Mouse (Mus musculus) large intestine, adult 2 months (tissue): Measurements from ENCODE around the gene Tmprss6. TPM values are rescaled to one million over a fixed set of nuclear protein-coding genes. Genes with fewer than 3 reads are reported as not detected.
A peak's percentile ranks its signal among the peaks of the same experiment; 100 is the strongest.

Experiments used
- DNase-seq: peaks from one replicate; pipeline ENCODE4 v3.0.0-alpha.2; 2012; ENCODE audit warnings: low read depth, low spot score
- WGBS: fragments of 180-500 bp; shearing (Covaris S2); methylation state at CpG from one replicate; pipeline ENCODE4 v1.1.7; 2018; 5-methylcytosine and 5-hydroxymethylcytosine counted together
- polyA plus RNA-seq: library from polyadenylated mRNA; depleted of rRNA; stranded (reverse); fragments of >200 nt; gene quantifications from 2 replicates; pipeline ENCODE4 v1.2.3, GENCODE M21; 2012

Tmprss6 gene
- polyA plus RNA-seq, 1 experiment = 0.20 TPM

GRCm38 (mm10) chr15:78450419-78450768, 18.0 kb downstream of the Tmprss6 start:
- 88% methylated on average over 6 of the region's 6 CpGs for WGBS
- DNase-seq = no peak

GRCm38 (mm10) chr15:78449694-78450418, 18.6 kb downstream of the Tmprss6 start:
- DNase-seq = no peak
- 16% methylated on average over 7 of the region's 7 CpGs for WGBS

GRCm38 (mm10) chr15:78449131-78449530, 19.3 kb downstream of the Tmprss6 start:
- WGBS = 75% methylated on average over 6 of the region's 6 CpGs

GRCm38 (mm10) chr15:78447746-78448535, 20.5 kb downstream of the Tmprss6 start:
- WGBS = under 1% methylated on average over 22 of the region's 22 CpGs
- DNase-seq = peak; percentile 92

More at GRCm38 (mm10) chr15:78449131-78449530, 19.3 kb downstream of the Tmprss6 start:
- no peak for DNase-seq

- DNase-seq = no peak
- WGBS = 56% methylated on average over 7 of the region's 7 CpGs
These were observed 21.3 kb downstream of the Tmprss6 start for GRCm38 (mm10) chr15:78447121-78447520.

GRCm38 (mm10) chr15:78443857-78444256, 24.6 kb downstream of the Tmprss6 start:
- no peak for DNase-seq
- 59% methylated on average over 6 of the region's 6 CpGs for WGBS

GRCm38 (mm10) chr15:78442231-78442630, 26.2 kb downstream of the Tmprss6 start:
- no peak for DNase-seq
- WGBS = 85% methylated on average over 19 of the region's 19 CpGs

GRCm38 (mm10) chr15:78438973-78439372, 29.5 kb downstream of the Tmprss6 start:
- DNase-seq = no peak
- 64% methylated on average over 9 of the region's 9 CpGs for WGBS

GRCm38 (mm10) chr15:78438505-78438904, 29.9 kb downstream of the Tmprss6 start:
- DNase-seq = no peak
- WGBS = 76% methylated on average over 8 of the region's 8 CpGs

GRCm38 (mm10) chr15:78438018-78438394, 30.4 kb downstream of the Tmprss6 start:
- 43% methylated on average over 4 of the region's 4 CpGs for WGBS
- no peak for DNase-seq

GRCm38 (mm10) chr15:78437237-78438017, 31.0 kb downstream of the Tmprss6 start:
- no peak for DNase-seq
- WGBS = 18% methylated on average over 23 of the region's 23 CpGs

- WGBS = 23% methylated on average over 31 of the region's 32 CpGs
- DNase-seq = peak; percentile 47
These were observed 31.8 kb downstream of the Tmprss6 start for GRCm38 (mm10) chr15:78436380-78437192.

- WGBS = 85% methylated on average over 11 of the region's 11 CpGs
- no peak for DNase-seq
These were observed 32.8 kb downstream of the Tmprss6 start for GRCm38 (mm10) chr15:78435681-78436080.

GRCm38 (mm10) chr15:78434896-78435520, 33.4 kb downstream of the Tmprss6 start:
- no peak for DNase-seq
- 50% methylated on average over 6 of the region's 6 CpGs for WGBS

- 52% methylated on average over 7 of the region's 7 CpGs for WGBS
These were observed 36.8 kb downstream of the Tmprss6 start for GRCm38 (mm10) chr15:78431541-78432121.

GRCm38 (mm10) chr15:78430874-78431273, 37.6 kb downstream of the Tmprss6 start:
- 91% methylated on average over 10 of the region's 10 CpGs for WGBS

More at GRCm38 (mm10) chr15:78431541-78432121, 36.8 kb downstream of the Tmprss6 start:
- DNase-seq = no peak

GRCm38 (mm10) chr15:78429871-78430622, 38.4 kb downstream of the Tmprss6 start:
- DNase-seq = no peak
- whole genome bisulfite sequencing = 83% methylated on average over 13 of the region's 13 CpGs

More at GRCm38 (mm10) chr15:78430874-78431273, 37.6 kb downstream of the Tmprss6 start:
- no peak for DNase-seq

GRCm38 (mm10) chr15:78429139-78429459, 39.3 kb downstream of the Tmprss6 start:
- DNase-seq = peak; percentile 73
- 15% methylated on average over 3 of the region's 3 CpGs for WGBS
